Mouse (Mus musculus) E14TG2a.4 (cell line): ENCODE results near the gene Dnah7b.
"Not testable (repeated sequence)": the region's sequence is repeated elsewhere in the genome, so short reads cannot be mapped to it uniquely, and the experiment has no call there.

Experiments
- H3K27me3 ChIP-seq: 2 replicates; pipeline ENCODE4 v1.6.1; 2014; ENCODE audit warnings: low read length, control low read depth; ENCODE audit not compliant: insufficient read depth
- H3K36me3 ChIP-seq: 2 replicates; pipeline ENCODE4 v1.6.1; 2014; ENCODE audit warnings: low read length, control low read depth; ENCODE audit not compliant: insufficient read depth
- H3K4me1 ChIP-seq: replicated peaks from 2 replicates; pipeline ENCODE4 v1.6.1; 2014; ENCODE audit warnings: low read depth, low read length, control low read depth
- H3K4me3 ChIP-seq: replicated peaks from 2 replicates; pipeline ENCODE4 v1.5.1; 2014; ENCODE audit warnings: mild to moderate bottlenecking, low read length
- H3K9me3 ChIP-seq: 2 replicates; pipeline ENCODE4 v1.6.1; 2014; ENCODE audit warnings: low read length, control low read depth
- CTCF ChIP-seq: conservative IDR thresholded peaks from 2 replicates; pipeline ENCODE4 v1.5.1; 2014; ENCODE audit warnings: low read length
- NANOG ChIP-seq: IDR thresholded peaks from 2 replicates; pipeline ENCODE4 v1.6.1; 2014; ENCODE audit warnings: borderline replicate concordance, low read length, mixed read lengths
- POU5F1 ChIP-seq: IDR thresholded peaks from 2 replicates; pipeline ENCODE4 v1.6.1; 2014; ENCODE audit warnings: low read length, borderline replicate concordance

Gene Dnah7b

DNA sequence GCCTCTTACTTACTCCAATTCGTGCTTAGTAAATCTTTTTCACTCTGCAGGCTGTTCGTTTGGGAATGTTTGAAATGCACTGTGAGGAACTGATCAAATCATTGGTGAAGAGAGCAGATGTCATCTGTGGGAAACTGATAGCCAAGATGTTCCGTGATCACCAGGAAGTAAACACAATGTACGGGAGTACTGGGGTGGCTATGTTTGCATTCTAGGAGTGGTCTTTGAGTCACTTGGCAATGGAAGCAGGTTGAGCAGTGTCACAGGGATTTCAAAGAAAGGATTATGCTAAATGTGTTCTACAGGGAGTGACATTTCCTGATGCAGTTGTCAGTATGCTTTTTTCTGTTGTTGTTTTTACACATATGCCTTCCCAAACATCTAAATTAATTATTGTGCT, 61.9 kb downstream of the Dnah7b start:
- Histone ChIP-seq H3K36me3 (no peaks in the 10 kb centered on the region), H3K4me1 (no peaks in the 10 kb centered on the region), H3K9me3 (no peaks in the 10 kb centered on the region), H3K27me3 (no peaks in the 10 kb centered on the region), H3K4me3 (no peak overlapping the region)
- no peak for TF ChIP-seq POU5F1
- no peak for TF ChIP-seq NANOG
- TF ChIP-seq CTCF, result no peak

DNA sequence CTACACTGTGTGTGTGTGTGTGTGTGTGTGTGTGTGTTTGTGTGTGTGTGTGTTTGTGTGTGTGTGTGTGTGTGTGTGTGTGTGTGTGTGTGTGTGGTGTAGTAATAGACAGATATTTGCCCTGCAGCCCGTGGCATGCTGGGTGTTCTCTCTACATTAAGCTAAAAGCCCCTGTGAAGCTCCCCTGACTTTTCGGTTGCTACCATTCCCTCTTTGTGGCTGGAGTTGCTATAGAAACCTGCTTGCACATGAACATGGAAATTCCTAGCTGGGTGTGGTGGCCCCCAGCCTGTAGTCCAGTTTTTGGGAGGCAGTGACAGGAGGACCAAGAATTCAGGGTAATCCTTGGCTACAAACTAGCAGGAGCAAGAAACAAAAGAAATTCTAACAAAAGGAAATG, 130.7 kb downstream of the Dnah7b start:
- not testable (repeated sequence) for H3K36me3 ChIP-seq, H3K27me3 ChIP-seq, H3K4me3 ChIP-seq, H3K4me1 ChIP-seq, H3K9me3 ChIP-seq

DNA sequence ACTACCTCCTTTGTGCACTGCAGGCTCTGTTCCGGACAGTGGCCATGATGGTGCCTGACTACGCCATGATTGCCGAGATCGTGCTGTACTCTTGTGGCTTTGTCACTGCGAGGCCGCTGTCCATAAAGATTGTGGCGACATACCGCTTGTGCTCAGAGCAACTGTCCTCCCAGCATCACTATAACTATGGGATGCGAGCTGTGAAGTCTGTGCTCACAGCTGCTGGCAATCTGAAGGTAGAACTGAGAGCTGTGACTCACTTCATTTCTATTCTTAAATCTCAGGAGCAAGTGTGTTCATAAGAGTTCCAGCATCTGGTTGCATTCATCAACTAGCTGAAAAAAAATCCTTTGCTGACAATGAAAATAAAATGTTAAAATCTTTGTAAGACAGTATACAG, 135.1 kb downstream of the Dnah7b start:
- not testable (repeated sequence) for H3K4me3 ChIP-seq, H3K4me1 ChIP-seq

GRCm38 (mm10) chr1:46210014-46210588, 144.0 kb downstream of the Dnah7b start:
- H3K4me1 ChIP-seq, H3K36me3 ChIP-seq, H3K27me3 ChIP-seq, H3K9me3 ChIP-seq, H3K4me3 ChIP-seq: not testable (repeated sequence)

More for the DNA sequence above, 135.1 kb downstream of the Dnah7b start:
- not testable (repeated sequence) for H3K36me3 ChIP-seq, H3K9me3 ChIP-seq, H3K27me3 ChIP-seq

DNA sequence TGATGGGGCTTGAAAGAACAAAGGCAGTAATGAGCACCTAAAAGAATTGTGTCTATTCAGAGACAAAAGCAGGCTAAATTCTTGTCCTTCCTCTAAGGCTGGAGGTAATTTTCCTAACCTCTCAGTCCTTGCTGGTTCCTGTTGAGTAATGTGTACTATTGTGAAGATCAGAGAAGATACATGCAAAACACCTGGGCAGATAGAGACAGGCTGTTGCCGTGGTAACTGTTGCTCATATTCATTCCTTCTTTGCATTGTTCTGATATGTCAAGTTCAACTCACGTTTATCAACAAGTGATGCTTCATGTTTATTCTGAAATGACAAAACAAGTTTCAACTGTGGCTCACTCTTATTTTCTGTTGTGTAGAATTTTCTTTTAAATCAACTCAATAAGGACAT, 156.6 kb downstream of the Dnah7b start:
- H3K4me1 ChIP-seq, result not testable (repeated sequence)

DNA sequence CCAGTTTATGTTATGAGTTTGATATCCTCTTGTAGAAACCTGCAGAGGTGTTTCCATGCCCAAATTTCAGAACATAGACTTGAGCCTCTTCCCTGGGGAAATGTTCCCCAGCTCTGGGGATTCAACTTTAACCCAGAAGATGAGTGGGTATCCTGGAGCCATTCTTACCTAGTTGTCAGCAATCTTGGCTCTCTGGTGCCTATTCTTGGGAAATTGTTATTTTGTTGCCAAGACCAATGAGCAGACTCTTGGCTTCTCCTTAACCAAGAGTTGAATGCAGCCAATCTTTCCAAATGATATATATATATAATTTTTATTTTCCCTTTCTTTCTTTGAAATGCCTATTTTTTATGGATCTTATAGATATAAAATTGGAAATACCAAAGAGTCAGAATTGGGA, 160.0 kb downstream of the Dnah7b start:
- not testable (repeated sequence) for H3K4me3 ChIP-seq, H3K27me3 ChIP-seq, H3K36me3 ChIP-seq, H3K9me3 ChIP-seq, H3K4me1 ChIP-seq

More for the DNA sequence above, 156.6 kb downstream of the Dnah7b start:
- H3K36me3 ChIP-seq, H3K27me3 ChIP-seq, H3K4me3 ChIP-seq, H3K9me3 ChIP-seq: not testable (repeated sequence)

- not testable (repeated sequence) for H3K27me3 ChIP-seq, H3K9me3 ChIP-seq, H3K4me3 ChIP-seq, H3K4me1 ChIP-seq, H3K36me3 ChIP-seq
Measured at GRCm38 (mm10) chr1:46268841-46269240, 202.7 kb downstream of the Dnah7b start.

DNA sequence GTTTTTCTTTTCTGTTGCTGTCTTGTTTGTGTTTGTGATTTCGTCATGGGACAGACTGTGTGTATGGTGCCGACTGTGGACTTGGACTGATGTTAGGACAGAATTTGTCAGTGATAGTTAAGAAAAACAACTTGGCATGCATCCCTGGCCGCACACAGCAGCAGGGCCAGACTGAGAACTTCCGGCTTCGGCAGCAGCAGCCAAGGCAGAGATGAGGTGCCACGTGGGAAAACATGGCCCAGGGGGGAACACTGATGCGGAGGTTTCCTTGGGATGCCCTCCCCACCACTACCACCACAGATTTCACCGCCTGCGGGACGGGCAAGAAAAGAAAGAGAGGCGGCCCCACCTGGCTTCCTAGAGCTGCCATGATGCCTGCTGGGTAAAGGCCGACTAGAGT, 205.8 kb downstream of the Dnah7b start:
- no peak for TF ChIP-seq CTCF
- no peak for TF ChIP-seq POU5F1
- TF ChIP-seq NANOG, result no peak

DNA sequence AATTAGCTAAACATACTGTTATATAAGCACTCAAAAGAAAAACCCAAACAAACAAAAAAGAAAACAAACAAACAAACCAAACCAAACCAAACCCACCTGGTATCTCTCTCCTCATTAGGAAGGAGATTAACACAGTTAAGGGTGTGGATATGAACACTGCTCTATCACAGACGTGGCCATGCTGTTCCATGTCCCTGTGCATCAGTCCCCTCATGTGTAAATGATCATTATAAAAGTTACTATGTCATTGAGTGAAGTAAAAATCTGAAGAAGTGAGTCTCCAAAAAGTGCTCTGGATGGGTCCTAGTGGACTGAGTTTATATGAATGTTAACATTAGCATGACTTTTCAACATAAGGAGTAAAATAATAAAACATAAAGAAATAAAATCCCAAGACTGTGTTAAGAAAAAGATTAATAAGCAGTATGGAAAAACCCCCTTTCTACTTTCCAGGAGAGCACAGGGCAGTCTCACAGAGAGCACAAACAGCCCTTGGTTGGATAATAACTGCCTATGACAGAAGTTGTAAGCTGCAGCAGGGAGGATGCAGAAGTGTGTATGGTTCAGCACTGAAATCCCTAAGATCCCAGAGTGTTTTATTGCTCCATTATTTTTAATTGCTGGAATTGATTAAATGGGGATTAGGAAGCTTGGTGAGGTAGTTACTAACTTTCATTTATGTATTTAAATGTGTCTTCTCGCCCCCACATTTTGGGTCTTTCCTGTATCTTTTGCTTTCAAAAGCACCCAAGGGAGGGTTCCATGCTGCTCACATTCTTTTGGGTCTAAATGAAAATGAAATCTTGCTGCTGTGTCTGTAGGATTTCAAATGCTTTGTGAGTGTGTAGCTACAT, 212.2 kb downstream of the Dnah7b start:
- H3K4me1 ChIP-seq, H3K27me3 ChIP-seq, H3K4me3 ChIP-seq, H3K9me3 ChIP-seq, H3K36me3 ChIP-seq: not testable (repeated sequence)

More for the DNA sequence above, 205.8 kb downstream of the Dnah7b start:
- H3K9me3 ChIP-seq, result no peaks in the 10 kb centered on the region
- no peak overlapping the region for H3K4me3 ChIP-seq
- no peaks in the 10 kb centered on the region for H3K36me3 ChIP-seq
- H3K27me3 ChIP-seq, result no peaks in the 10 kb centered on the region
- H3K4me1 ChIP-seq, result no peaks in the 10 kb centered on the region

DNA sequence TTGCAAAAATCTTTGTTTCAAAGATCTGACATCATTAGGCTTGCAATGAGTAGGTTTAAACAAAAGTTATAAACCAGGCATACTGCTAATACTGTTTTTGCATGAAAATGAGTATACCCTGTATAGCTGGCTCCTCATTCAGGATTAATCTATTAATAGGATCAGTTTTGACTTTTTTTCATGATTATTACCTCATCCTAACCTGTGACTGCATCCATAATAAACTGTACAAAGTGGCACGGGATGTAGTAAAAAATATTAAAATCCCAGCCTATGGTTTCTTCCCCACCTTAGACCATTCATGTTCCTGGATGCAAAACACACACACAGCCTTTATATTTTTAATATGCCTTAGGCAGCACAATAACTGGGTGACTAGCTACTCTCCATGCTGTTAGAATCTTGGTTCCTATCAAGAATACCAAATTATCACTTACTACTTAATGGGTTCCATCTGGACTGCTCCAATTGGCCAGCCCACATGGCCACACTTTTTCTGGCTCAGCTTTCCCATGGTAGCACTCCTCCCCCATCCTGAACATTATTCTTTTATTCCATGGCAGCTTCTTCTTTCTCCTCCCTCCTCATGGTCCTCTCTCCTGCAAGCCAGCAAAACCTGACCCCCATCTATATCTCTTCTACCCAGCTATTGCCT, 212.9 kb downstream of the Dnah7b start:
- H3K4me1 ChIP-seq, H3K9me3 ChIP-seq, H3K36me3 ChIP-seq, H3K4me3 ChIP-seq, H3K27me3 ChIP-seq: not testable (repeated sequence)

DNA sequence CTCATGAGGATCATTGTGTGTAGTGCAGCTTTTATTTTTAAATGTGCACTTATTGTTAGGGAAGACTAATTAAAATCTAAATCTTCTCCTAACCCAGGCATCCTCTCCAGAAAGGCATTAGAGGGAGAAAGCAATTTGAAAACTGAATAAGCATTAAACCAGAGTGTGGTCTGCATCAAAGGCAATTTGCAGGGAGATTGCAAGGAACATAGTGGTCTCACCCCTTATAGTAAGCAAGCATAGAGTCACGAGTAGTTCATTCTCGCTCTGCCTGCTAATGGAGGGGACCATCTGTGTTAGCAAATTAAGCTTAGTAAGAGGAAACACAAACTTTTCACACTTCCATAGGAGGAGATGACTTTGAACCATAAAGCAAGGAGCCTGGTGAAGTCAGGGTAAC, 228.3 kb downstream of the Dnah7b start:
- not testable (repeated sequence) for H3K36me3 ChIP-seq, H3K4me1 ChIP-seq, H3K27me3 ChIP-seq, H3K4me3 ChIP-seq
- peaks cover 29% of the 10 kb centered on the region for H3K9me3 ChIP-seq

- H3K27me3 ChIP-seq, H3K9me3 ChIP-seq, H3K4me1 ChIP-seq, H3K36me3 ChIP-seq, H3K4me3 ChIP-seq: not testable (repeated sequence)
Measured at GRCm38 (mm10) chr1:46325942-46326341, 259.8 kb downstream of the Dnah7b start.

DNA sequence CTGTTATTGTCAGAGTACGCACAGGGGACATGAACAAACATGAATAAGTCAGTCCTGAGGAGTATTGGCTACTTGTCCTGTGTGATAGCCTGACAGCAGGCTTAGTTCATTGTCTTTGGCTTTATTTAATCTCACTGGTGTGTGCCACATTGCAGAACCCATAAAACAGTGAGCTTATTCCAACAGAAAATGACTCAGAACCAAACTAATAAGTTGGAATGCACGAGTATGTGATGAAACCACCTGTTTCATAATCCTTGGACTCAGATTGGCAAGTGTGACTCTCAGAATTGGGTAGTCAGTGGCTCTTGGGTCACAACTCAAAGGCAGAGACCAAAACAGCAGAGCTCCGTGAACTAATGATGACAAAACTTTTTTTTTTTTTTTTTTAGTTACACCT, 279.2 kb downstream of the Dnah7b start:
- not testable (repeated sequence) for H3K4me1 ChIP-seq, H3K27me3 ChIP-seq, H3K36me3 ChIP-seq, H3K4me3 ChIP-seq
- H3K9me3 ChIP-seq, result peaks cover 22% of the 10 kb centered on the region

DNA sequence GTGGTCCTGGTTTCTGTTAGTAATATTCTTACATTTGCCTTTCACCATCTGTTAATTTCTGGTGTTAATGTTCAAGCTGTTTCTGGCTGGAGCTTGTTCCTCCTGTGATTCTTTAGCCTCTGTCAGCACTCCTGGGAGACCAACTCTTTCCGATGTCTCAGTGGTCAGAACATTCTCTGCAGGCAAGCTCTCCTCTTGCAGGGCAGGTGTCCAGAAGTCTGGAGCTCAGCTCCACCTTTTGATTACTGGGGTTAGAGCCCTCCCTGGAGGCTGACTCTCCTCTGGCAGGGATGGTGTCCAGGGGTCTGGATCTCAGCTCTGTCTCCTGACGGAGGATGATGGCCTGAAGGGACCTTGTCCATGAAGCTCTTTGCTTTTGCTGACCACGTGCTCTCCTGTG, 314.5 kb downstream of the Dnah7b start:
- not testable (repeated sequence) for H3K4me1 ChIP-seq, H3K27me3 ChIP-seq, H3K36me3 ChIP-seq, H3K4me3 ChIP-seq
- peaks cover 30% of the 10 kb centered on the region for H3K9me3 ChIP-seq
